Mouse (Mus musculus): ENCODE measurements around the gene Ky. TPM values are rescaled to one million over a fixed set of nuclear protein-coding genes. Genes with fewer than 3 reads are reported as not detected.

Ky gene
- polyA plus RNA-seq, 1 experiment = 1.4 TPM

DNA sequence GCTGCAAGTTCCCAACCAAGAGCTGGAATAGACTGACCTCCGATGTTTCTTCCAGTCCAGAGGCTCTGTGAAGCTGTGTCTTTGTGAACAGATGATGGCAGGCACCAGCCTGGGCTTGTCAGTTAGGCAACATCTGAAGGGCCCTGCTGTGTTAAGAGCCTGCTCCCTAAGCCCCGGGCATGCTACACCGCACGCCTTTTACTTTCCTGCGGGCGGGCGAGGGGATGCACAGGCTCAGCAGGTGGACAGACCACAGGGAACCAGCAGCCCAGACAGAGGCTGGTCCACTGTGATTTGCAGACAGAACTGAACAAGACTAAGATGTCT is 41.4 kb downstream of the Ky start:
- Histone ChIP-seq H3K9me3 (replicated peaks; ENCODE audit: control insufficient read depth, insufficient read depth, low read length, poor library complexity, severe bottlenecking) (no peaks in the 10 kb centered on the region), H3K9ac (ENCODE audit: low read depth, poor library complexity, severe bottlenecking) (no peak overlapping the region), H3K36me3 (ENCODE audit: control insufficient read depth, insufficient read depth, low read length, poor library complexity, severe bottlenecking) (no peaks in the 10 kb centered on the region), H3K4me1 (ENCODE audit: control insufficient read depth, insufficient read depth, low read length) (no peaks in the 10 kb centered on the region), H3K4me3 (ENCODE audit: low read depth, low read length) (no peak overlapping the region), H3K27me3 (ENCODE audit: control insufficient read depth, insufficient read depth, low read length, poor library complexity, severe bottlenecking) (no peaks in the 10 kb centered on the region), H3K27ac (ENCODE audit: insufficient read depth, low read length) (no peak overlapping the region)
- TF ChIP-seq POLR2A (IDR thresholded peaks at IDR 0.05; ENCODE audit: insufficient read depth, low read length) (no peak), CTCF (IDR thresholded peaks at IDR 0.05; ENCODE audit: low read depth, low read length) (no peak), EP300 (IDR thresholded peaks at IDR 0.05; ENCODE audit: insufficient read depth, low read depth, low read length) (no peak)

DNA sequence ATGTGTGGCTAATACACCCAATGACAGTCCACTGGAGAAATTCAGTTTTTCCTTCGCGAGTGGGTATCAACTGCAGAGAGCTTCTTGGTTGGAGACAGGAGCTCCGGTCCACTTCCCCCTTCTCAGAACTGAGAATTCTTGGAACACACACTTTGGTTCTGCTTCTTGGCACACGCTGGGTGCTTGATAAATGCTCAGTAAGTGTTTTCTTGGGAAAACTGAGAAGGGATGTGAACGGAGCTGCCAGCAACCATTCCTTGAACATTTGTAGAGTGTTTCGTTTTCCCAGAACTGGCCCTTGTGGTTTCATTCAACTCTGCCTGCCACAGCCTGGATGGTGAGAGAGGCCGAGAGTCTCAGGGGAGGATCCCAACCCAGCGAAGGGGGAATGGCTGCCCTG is 43.7 kb downstream of the Ky start:
- no peak for TF ChIP-seq EP300 (IDR thresholded peaks at IDR 0.05; ENCODE audit: insufficient read depth, low read depth, low read length)
- no peak for TF ChIP-seq CTCF (IDR thresholded peaks at IDR 0.05; ENCODE audit: low read depth, low read length)
- no peak for TF ChIP-seq POLR2A (IDR thresholded peaks at IDR 0.05; ENCODE audit: insufficient read depth, low read length)
- Histone ChIP-seq H3K27ac (ENCODE audit: insufficient read depth, low read length) (no peak overlapping the region), H3K4me3 (ENCODE audit: low read depth, low read length) (no peak overlapping the region), H3K27me3 (ENCODE audit: control insufficient read depth, insufficient read depth, low read length, poor library complexity, severe bottlenecking) (no peaks in the 10 kb centered on the region), H3K36me3 (ENCODE audit: control insufficient read depth, insufficient read depth, low read length, poor library complexity, severe bottlenecking) (no peaks in the 10 kb centered on the region), H3K9ac (ENCODE audit: low read depth, poor library complexity, severe bottlenecking) (no peak overlapping the region), H3K4me1 (ENCODE audit: control insufficient read depth, insufficient read depth, low read length) (no peaks in the 10 kb centered on the region), H3K9me3 (replicated peaks; ENCODE audit: control insufficient read depth, insufficient read depth, low read length, poor library complexity, severe bottlenecking) (no peaks in the 10 kb centered on the region)

DNA sequence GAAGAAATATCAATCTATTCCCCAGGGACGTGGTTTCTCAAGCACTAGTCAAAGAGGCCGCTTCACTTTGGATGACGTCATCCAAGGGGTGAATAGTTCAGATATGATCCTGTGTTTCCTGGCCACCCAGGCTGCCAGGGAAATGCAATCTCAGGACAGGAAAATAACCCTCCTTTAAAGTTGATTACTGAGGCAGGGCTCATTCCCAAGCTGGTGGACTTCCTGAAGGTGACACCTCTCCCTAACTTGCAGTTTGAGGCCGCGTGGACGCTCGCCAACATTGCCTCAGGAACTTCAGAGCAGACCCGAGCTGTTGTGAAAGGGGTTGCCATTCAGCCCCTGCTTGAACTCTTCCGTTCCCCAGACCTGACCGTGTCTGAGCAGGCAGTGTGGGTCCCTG is 46.2 kb downstream of the Ky start:
- H3K27ac ChIP-seq (ENCODE audit: insufficient read depth, low read length) = no peak overlapping the region
- no peaks in the 10 kb centered on the region for H3K4me1 ChIP-seq (ENCODE audit: control insufficient read depth, insufficient read depth, low read length)
- no peak overlapping the region for H3K4me3 ChIP-seq (ENCODE audit: low read depth, low read length)
- H3K36me3 ChIP-seq (ENCODE audit: control insufficient read depth, insufficient read depth, low read length, poor library complexity, severe bottlenecking) = no peaks in the 10 kb centered on the region
- no peak overlapping the region for H3K9ac ChIP-seq (ENCODE audit: low read depth, poor library complexity, severe bottlenecking)
- no peaks in the 10 kb centered on the region for H3K9me3 ChIP-seq (replicated peaks; ENCODE audit: control insufficient read depth, insufficient read depth, low read length, poor library complexity, severe bottlenecking)
- no peaks in the 10 kb centered on the region for H3K27me3 ChIP-seq (ENCODE audit: control insufficient read depth, insufficient read depth, low read length, poor library complexity, severe bottlenecking)
- TF ChIP-seq CTCF (IDR thresholded peaks at IDR 0.05; ENCODE audit: low read depth, low read length) (no peak), EP300 (IDR thresholded peaks at IDR 0.05; ENCODE audit: insufficient read depth, low read depth, low read length) (no peak), POLR2A (IDR thresholded peaks at IDR 0.05; ENCODE audit: insufficient read depth, low read length) (no peak)

DNA sequence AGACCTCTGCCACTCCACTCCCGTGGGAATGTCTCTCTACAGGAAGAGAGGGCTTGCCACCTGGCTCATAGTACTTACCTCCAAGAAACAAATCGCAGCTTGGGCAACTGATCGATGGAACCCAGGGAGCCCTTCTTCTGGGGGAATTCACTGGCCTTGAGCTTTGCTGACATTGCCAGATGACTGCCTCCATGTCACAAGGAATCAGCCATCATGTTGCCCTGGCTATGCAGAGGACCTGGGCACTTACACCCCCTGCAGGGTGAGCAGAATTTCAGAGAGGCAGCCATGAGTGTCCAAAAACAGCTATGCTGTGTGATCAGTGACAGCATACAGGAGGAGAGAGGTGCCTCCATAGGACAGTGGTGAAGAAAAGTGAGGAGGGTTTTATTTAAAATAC is 48.2 kb downstream of the Ky start:
- no peaks in the 10 kb centered on the region for H3K36me3 ChIP-seq (ENCODE audit: control insufficient read depth, insufficient read depth, low read length, poor library complexity, severe bottlenecking)
- H3K9ac ChIP-seq (ENCODE audit: low read depth, poor library complexity, severe bottlenecking) = no peak overlapping the region
- H3K27me3 ChIP-seq (ENCODE audit: control insufficient read depth, insufficient read depth, low read length, poor library complexity, severe bottlenecking) = no peaks in the 10 kb centered on the region
- H3K27ac ChIP-seq (ENCODE audit: insufficient read depth, low read length) = no peak overlapping the region
- no peak overlapping the region for H3K4me3 ChIP-seq (ENCODE audit: low read depth, low read length)
- TF ChIP-seq EP300 (IDR thresholded peaks at IDR 0.05; ENCODE audit: insufficient read depth, low read depth, low read length) = no peak
- no peaks in the 10 kb centered on the region for H3K4me1 ChIP-seq (ENCODE audit: control insufficient read depth, insufficient read depth, low read length)
- H3K9me3 ChIP-seq (replicated peaks; ENCODE audit: control insufficient read depth, insufficient read depth, low read length, poor library complexity, severe bottlenecking) = 0 out of 2 replicates have a peak, but pooled peaks cover 2% of the 10 kb centered on the region

DNA sequence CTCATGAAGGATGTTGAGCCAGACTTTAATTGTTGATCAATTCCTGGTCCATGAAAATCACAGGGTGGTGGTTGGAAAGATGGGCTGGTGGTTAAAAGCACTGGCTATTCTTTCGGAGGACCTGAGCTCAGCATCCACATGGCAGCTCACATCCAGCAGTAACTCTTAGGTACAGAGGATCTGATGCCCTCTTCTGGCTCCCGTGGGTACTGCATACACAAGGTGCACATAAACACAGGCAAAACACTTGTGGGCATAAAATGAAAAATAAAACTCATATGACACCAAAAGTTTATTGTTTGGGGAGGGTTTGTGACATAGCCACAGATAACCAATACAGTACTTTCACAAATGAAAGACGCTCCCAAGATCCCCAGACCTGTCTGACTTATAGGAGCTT is 52.9 kb downstream of the Ky start:
- Histone ChIP-seq H3K9me3 (replicated peaks; ENCODE audit: control insufficient read depth, insufficient read depth, low read length, poor library complexity, severe bottlenecking) (0 out of 2 replicates have a peak, but pooled peaks cover 2% of the 10 kb centered on the region), H3K27ac (ENCODE audit: insufficient read depth, low read length) (no peak overlapping the region), H3K9ac (ENCODE audit: low read depth, poor library complexity, severe bottlenecking) (no peak overlapping the region), H3K36me3 (ENCODE audit: control insufficient read depth, insufficient read depth, low read length, poor library complexity, severe bottlenecking) (no peaks in the 10 kb centered on the region), H3K4me3 (ENCODE audit: low read depth, low read length) (no peak overlapping the region), H3K4me1 (ENCODE audit: control insufficient read depth, insufficient read depth, low read length) (no peaks in the 10 kb centered on the region), H3K27me3 (ENCODE audit: control insufficient read depth, insufficient read depth, low read length, poor library complexity, severe bottlenecking) (no peaks in the 10 kb centered on the region)
- no peak for TF ChIP-seq CTCF (IDR thresholded peaks at IDR 0.05; ENCODE audit: low read depth, low read length)
- TF ChIP-seq POLR2A (IDR thresholded peaks at IDR 0.05; ENCODE audit: insufficient read depth, low read length) = no peak
- no peak for TF ChIP-seq EP300 (IDR thresholded peaks at IDR 0.05; ENCODE audit: insufficient read depth, low read depth, low read length)

DNA sequence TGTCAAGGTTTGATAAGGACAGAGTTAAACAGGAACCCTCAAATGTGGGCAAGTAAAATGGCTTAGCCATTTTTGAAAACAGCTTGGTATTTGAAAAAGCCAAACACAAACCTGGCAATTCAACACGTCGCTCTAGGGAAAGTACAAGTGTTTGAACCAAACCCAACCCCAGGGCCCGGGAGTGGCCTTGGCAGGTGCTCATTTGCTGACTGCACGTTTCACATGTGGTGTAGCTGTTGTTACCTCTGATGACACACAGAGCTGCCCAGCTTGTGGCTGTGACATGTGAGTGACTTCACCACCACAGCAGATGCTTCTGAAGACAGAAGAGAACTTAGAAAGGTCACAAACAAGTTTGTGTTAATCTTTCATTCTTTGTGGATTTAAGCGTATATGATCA is 67.3 kb downstream of the Ky start:
- no peaks in the 10 kb centered on the region for H3K4me1 ChIP-seq (ENCODE audit: control insufficient read depth, insufficient read depth, low read length)
- H3K4me3 ChIP-seq (ENCODE audit: low read depth, low read length) = no peak overlapping the region
- H3K36me3 ChIP-seq (ENCODE audit: control insufficient read depth, insufficient read depth, low read length, poor library complexity, severe bottlenecking) = no peaks in the 10 kb centered on the region
- no peaks in the 10 kb centered on the region for H3K27me3 ChIP-seq (ENCODE audit: control insufficient read depth, insufficient read depth, low read length, poor library complexity, severe bottlenecking)
- no peak overlapping the region for H3K9ac ChIP-seq (ENCODE audit: low read depth, poor library complexity, severe bottlenecking)
- H3K9me3 ChIP-seq (replicated peaks; ENCODE audit: control insufficient read depth, insufficient read depth, low read length, poor library complexity, severe bottlenecking) = no peaks in the 10 kb centered on the region
- H3K27ac ChIP-seq (ENCODE audit: insufficient read depth, low read length) = no peak overlapping the region
- no peak for TF ChIP-seq CTCF (IDR thresholded peaks at IDR 0.05; ENCODE audit: low read depth, low read length)
- no peak for TF ChIP-seq POLR2A (IDR thresholded peaks at IDR 0.05; ENCODE audit: insufficient read depth, low read length)
- no peak for TF ChIP-seq EP300 (IDR thresholded peaks at IDR 0.05; ENCODE audit: insufficient read depth, low read depth, low read length)

All from ES-Bruce4 (cell line).